Mouse (Mus musculus) embryo, embryonic 10 days (tissue): Measurements from ENCODE around the gene Mfsd4b1.

Source experiments
- DNase-seq: peaks from one replicate; pipeline ENCODE4 v3.0.0-alpha.2; 2015; ENCODE audit warnings: low spot score

Gene Mfsd4b1

DNA sequence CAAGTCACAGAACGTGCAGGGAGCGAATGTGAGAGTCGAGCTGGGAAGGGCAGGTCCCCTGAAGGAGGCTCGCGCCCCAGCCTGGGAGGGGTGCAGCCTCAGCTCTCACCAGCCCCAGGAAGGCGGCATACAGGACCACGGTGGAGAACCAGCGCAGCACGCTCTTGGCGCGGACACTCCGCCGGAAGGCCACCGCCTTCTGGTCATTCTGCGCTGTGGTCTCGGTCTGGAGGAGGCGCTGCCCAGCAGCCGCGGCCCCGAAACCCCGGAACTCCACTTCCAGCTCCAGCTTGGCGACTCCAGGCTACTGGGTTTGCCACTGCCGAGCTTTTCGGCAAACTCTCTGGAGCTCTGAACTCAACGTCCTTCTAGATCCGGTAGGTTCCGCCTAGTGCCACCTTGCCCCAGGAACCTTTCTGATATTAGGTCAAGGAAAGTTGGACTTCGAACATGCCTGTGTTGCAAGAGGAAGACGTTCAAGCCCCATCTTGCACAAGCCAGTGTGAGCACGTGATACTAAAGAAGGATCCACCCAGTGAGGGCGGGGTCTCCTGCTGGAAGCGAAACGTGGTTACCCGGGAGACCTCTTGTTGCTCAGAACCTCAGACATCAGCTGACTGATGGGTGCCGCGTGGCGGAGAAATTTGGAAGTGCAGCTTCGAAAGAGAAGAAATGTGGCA, 65.2 kb downstream of the Mfsd4b1 start, which contains the start of gene Mfsd4b3:
Gene Mfsd4b3 (minus strand): TSS at position 393 of the 680 bp plus-strand sequence.
- peak; percentile 98 for DNase-seq

DNA sequence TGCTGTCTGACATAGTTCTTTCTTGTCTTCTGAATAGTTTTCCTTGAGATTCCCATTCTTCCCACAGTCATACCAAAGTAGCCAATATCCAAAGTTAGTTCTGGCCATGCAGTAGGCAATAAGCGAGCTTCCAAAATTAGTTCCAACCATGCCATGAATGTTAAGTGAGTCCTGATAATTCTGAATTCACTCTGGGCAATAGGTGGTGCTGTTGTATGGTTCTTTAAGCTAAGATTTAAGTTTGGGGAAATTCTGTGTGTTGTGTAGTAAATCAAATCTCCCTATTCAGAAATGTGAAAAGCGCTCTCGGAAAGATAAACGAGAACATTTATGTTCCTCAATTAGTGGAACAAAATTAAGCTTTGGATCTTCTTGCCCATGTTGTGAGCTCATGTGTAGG, 66.8 kb downstream of the Mfsd4b1 start:
- peak; percentile 24 for DNase-seq

DNA sequence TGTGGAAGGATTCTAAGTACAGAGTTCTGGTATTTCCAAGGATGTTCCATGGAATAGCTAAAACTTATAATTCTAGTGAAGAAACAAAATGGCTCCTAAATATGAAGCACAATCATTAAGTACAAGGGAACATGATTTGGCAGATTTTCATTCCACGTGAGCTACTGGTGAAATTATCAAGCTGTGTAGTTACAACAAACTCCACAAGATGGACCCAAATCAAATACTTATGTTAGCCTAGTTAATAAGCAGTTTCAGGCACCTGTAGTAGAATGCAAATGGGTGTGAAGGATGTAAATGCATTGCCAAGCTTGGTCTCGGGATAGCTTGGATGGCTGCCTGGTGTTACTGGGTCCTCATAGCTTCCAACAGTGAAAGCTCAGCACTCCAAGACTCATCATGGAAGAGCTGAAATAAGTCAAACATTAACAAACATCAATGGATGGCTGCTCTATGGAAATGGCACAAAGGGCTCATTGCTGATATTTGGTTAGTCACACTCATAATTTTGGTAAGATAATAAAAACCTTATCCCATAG, 68.7 kb downstream of the Mfsd4b1 start:
- DNase-seq = no peak

GRCm38 (mm10) chr10:39955163-39955562, 69.9 kb downstream of the Mfsd4b1 start:
- no peak for DNase-seq
